Mouse (Mus musculus): ENCODE results near the gene Efna1. TPM values are rescaled to one million over a fixed set of nuclear protein-coding genes. Genes with fewer than 3 reads are reported as not detected.

Efna1 gene
- polyA plus RNA-seq, 1 experiment from 2014 or later: 17.7 TPM

DNA sequence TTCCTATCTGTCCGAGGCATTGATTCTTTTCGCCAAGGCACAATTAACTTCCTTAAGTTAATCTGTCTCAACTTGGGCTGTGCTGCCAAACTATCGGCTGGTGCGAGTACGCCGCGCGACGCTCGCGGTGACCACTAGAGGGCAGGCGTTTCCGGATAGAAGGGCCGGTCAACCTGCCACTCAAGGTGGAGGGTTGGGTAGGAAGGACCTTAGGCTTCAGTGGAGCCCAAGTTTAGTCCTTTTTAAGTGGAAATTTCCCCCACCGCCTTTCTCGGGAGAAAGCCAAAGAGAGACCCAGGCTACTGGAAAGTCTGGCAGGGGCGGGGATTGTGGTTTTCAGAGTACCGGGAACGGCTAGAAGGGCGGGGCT is 52.8 kb downstream of the Efna1 start:
- H3K9me3 ChIP-seq: no peaks in the 10 kb centered on the region
- DNase-seq (ENCODE audit: low spot score): peak; percentile 92
- peaks cover 31% of the 10 kb centered on the region for H3K36me3 ChIP-seq
- H3K4me1 ChIP-seq (replicated peaks): peaks cover 76% of the 10 kb centered on the region
- H3K27me3 ChIP-seq (ENCODE audit: insufficient read depth, poor library complexity, severe bottlenecking): peaks cover 29% of the 10 kb centered on the region
- WGBS: under 1% methylated on average over 20 of the region's 20 CpGs
- H3K27ac ChIP-seq: peak overlapping the region; percentile 97
- peak overlapping the region; percentile 83 for H3K4me3 ChIP-seq

DNA sequence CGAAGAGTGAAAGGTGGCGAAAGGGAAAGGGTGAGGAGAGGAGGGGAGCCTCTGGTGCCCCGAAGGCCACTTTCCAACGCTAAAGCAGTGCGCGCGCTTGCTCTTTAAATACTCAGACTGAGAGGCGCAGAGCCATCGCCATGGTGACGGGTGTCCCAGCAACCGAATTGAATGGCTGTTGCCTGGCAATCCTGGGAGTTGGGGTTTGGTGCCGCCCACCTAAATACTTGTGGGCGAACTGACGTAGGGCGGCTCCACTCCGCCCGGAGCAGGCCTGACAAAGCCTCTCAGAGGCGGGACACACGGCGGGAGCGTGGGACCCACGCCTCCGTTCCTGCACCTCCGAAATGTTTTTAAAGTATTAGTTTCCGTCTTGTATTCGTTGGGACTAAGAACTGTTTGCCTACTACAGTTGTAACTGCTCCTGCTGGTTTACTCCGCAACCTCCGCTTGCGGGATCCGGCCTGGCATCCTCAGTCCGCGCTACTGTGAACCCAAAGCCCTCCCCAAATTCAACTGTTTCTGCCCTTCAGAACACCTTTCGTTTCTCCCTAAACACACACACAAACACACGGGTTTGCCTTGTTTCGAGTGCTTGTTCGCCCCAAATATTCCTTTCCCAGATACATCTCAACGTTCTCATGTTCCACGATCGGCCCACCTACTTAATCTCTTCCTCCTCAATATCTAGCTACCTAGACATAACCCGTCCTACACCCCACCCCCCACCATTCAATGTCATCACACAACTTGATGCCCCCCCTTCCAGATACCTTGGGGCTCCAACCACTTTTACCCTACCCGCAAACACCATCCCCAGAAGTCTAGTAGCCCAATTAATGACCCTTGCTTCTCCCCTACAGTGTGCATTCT is 53.4 kb downstream of the Efna1 start:
- WGBS: 2% methylated on average over 41 of the region's 41 CpGs
- DNase-seq (ENCODE audit: low spot score): peak; percentile 99
- peaks cover 29% of the 10 kb centered on the region for H3K27me3 ChIP-seq (ENCODE audit: insufficient read depth, poor library complexity, severe bottlenecking)
- peak overlapping the region; percentile 97 for H3K27ac ChIP-seq
- H3K9me3 ChIP-seq: no peaks in the 10 kb centered on the region
- H3K36me3 ChIP-seq: peaks cover 32% of the 10 kb centered on the region
- peak overlapping the region; percentile 83 for H3K4me3 ChIP-seq
- peaks cover 76% of the 10 kb centered on the region for H3K4me1 ChIP-seq (replicated peaks)

DNA sequence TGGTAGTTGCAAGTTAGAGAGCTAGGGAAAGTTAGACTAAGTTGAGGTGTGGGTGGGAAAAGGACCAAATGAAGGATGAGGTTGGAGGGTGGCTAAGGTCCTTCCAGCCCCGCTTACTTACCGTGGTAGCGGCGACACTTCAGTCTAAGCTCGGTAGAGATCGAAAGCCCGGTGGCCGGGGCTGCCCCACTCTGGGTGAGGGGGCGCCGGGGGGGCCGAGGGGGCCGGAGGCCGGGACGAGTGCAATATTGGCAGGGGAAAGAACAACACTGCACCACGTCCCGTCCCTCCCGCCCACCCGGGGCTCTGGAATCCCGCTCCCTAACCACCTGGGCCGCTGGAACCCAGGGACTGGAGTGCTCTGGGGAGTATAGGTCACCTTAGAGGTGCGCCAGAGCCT is 54.0 kb downstream of the Efna1 start, which contains the start of gene Mtx1:
TSS of gene Mtx1 (minus strand) at position 189 of the 400 bp plus-strand sequence.
- Histone ChIP-seq H3K4me3 (peak within 1 kb of the TSS; percentile 83), H3K36me3 (peaks cover 38% of the 10 kb centered on the region), H3K4me1 (replicated peaks) (peaks cover 75% of the 10 kb centered on the region), H3K27me3 (ENCODE audit: insufficient read depth, poor library complexity, severe bottlenecking) (peaks cover 27% of the 10 kb centered on the region), H3K9me3 (no peaks in the 10 kb centered on the region), H3K27ac (peak within 1 kb of the TSS; percentile 97)
- DNase-seq (ENCODE audit: low spot score): no peak
- WGBS: under 1% methylated on average over 21 of the region's 21 CpGs

DNA sequence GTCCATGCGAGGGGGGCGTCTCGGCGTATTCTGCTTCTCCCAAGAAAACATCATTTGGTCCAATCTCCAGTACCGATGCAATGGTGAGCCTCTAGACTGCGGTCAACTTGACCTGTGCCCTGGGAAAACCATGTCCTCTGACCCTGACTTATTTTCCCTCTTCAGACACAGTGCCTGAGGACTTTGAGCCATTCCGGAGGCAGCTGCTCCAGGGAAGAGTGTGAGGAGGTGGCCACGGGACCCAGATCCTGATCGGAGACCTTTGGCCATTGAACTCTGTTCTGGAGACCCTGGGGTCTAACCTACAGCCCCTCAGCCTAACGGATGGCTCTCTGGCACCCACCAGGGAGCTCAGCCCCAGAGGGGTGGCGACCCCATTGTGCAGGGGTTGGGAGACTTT is 54.6 kb downstream of the Efna1 start:
- Histone ChIP-seq H3K27me3 (ENCODE audit: insufficient read depth, poor library complexity, severe bottlenecking) (peaks cover 22% of the 10 kb centered on the region), H3K27ac (peak overlapping the region; percentile 97), H3K4me3 (peak overlapping the region; percentile 83), H3K4me1 (replicated peaks) (peaks cover 73% of the 10 kb centered on the region), H3K9me3 (no peaks in the 10 kb centered on the region), H3K36me3 (peaks cover 44% of the 10 kb centered on the region)
- DNase-seq (ENCODE audit: low spot score): no peak
- WGBS: 9% methylated on average over 11 of the region's 11 CpGs

DNA sequence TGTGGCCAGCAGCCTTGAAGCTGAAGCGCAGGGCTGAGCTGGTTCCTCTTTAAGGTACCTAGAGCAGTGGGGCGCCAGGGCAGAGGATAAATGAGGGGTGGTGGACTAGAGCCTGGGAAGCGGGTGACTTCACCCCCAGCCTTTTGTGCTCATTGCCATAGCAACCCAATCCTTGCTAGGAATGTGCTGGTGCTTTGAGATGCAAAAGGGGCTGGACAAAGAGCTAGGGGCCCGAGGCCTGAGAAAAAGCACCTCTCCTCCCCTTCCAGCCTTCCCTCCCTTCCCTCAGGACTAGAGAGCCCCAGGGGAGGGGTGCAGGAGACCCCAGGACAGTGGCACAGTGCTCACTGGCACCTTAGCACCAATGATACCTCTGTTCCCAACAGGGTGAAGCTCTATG is 55.0 kb downstream of the Efna1 start:
- H3K36me3 ChIP-seq: peaks cover 48% of the 10 kb centered on the region
- peaks cover 78% of the 10 kb centered on the region for H3K4me1 ChIP-seq (replicated peaks)
- DNase-seq (ENCODE audit: low spot score): peak; percentile 89
- 13% methylated on average over 4 of the region's 4 CpGs for WGBS
- peak overlapping the region; percentile 83 for H3K4me3 ChIP-seq
- H3K27ac ChIP-seq: peak overlapping the region; percentile 97
- H3K9me3 ChIP-seq: no peaks in the 10 kb centered on the region
- peaks cover 22% of the 10 kb centered on the region for H3K27me3 ChIP-seq (ENCODE audit: insufficient read depth, poor library complexity, severe bottlenecking)

DNA sequence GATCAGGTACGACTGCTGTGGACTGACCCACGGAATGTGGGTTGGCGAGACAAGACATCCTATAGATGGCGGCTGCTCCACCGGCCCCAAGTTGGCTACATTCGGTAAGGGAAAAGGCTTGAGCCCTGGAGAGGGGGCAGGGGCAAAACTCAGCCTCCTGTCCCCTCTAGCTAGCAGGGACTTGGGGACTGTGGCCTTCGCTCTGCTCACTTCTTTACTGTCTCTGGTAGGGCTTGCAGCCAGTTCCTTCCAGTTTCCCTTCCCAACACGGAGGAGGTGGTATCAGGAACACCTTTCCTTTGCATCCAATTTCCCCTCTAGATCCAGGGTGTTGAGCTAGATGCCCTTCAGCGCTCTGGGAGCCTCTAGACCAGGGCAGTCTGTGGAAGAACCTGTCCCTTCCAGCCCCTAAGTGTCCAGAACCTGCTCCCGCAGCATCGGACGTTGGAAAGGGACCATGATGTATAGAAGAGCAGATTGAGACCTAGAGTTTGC is 55.6 kb downstream of the Efna1 start:
- WGBS: 24% methylated on average over 12 of the region's 12 CpGs
- peak overlapping the region; percentile 97 for H3K27ac ChIP-seq
- H3K9me3 ChIP-seq: no peaks in the 10 kb centered on the region
- DNase-seq (ENCODE audit: low spot score): no peak
- H3K27me3 ChIP-seq (ENCODE audit: insufficient read depth, poor library complexity, severe bottlenecking): peaks cover 17% of the 10 kb centered on the region
- H3K4me3 ChIP-seq: peak overlapping the region; percentile 83
- peaks cover 81% of the 10 kb centered on the region for H3K4me1 ChIP-seq (replicated peaks)
- peaks cover 51% of the 10 kb centered on the region for H3K36me3 ChIP-seq

DNA sequence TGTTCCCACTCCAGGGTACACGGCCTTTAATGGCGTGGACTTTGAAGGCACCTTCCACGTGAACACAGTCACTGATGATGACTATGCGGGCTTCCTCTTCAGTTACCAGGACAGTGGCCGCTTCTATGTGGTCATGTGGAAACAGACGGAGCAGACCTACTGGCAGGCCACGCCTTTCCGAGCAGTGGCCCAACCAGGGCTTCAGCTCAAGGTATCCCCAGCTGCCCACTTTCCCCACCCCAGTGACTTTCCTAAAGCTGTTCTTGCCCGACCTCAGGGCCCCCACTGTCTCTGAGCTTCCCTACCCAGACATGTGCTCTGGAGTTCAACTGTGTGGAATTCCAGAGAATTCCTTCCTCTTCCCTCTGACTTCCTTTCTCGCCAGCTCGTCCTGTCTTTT is 56.1 kb downstream of the Efna1 start:
- Histone ChIP-seq H3K9me3 (no peaks in the 10 kb centered on the region), H3K36me3 (peaks cover 57% of the 10 kb centered on the region), H3K4me1 (replicated peaks) (peaks cover 86% of the 10 kb centered on the region), H3K4me3 (peak overlapping the region; percentile 83), H3K27me3 (ENCODE audit: insufficient read depth, poor library complexity, severe bottlenecking) (peaks cover 11% of the 10 kb centered on the region; the same call in 1 of the 2 replicates), H3K27ac (peak overlapping the region; percentile 97)
- WGBS: 53% methylated on average over 11 of the region's 11 CpGs
- DNase-seq (ENCODE audit: low spot score): no peak

MicroRNAs within 50 kb of the gene (microRNA counts, 519-probe panel; counts per million panel counts)
- microRNA mmu-miR-92b: 1,255 counts per million, percentile 77 among the panel's probes with 10 or more counts

Other genes starting within 250 kb of the Efna1 start
- gene Rusc1, start 187.8 kb downstream of the Efna1 start, polyA plus RNA-seq (2016; fragmentation: Nextera tagmentation; extraction: Ambion mirVana): 19.1 and 38.3 TPM in 2 replicates
- gene Gm43738, start 180.0 kb downstream of the Efna1 start, polyA plus RNA-seq (2016; fragmentation: Nextera tagmentation; extraction: Ambion mirVana): 0.09 TPM in 1 of 2 replicates, not detected in the other
- gene Fdps, start 179.2 kb downstream of the Efna1 start, polyA plus RNA-seq (2016; fragmentation: Nextera tagmentation; extraction: Ambion mirVana): 383 and 460 TPM in 2 replicates
- 4.4 and 6.0 TPM in 2 replicates for gene Pklr, start 145.0 kb downstream of the Efna1 start, polyA plus RNA-seq (2016; fragmentation: Nextera tagmentation; extraction: Ambion mirVana)
- gene Hcn3, start 120.9 kb downstream of the Efna1 start, polyA plus RNA-seq (2016; fragmentation: Nextera tagmentation; extraction: Ambion mirVana): 7.3 and 9.1 TPM in 2 replicates
- 34.8 and 35.3 TPM in 2 replicates for gene Clk2, start 116.3 kb downstream of the Efna1 start, polyA plus RNA-seq (2016; fragmentation: Nextera tagmentation; extraction: Ambion mirVana)
- gene Scamp3, start 103.7 kb downstream of the Efna1 start, polyA plus RNA-seq (2016; fragmentation: Nextera tagmentation; extraction: Ambion mirVana): 98.9 and 116 TPM in 2 replicates
- gene Fam189b, start 98.0 kb downstream of the Efna1 start, polyA plus RNA-seq (2016; fragmentation: Nextera tagmentation; extraction: Ambion mirVana): 30.2 and 38.7 TPM in 2 replicates
- 41.0 and 50.0 TPM in 2 replicates for gene Gba, start 78.2 kb downstream of the Efna1 start, polyA plus RNA-seq (2016; fragmentation: Nextera tagmentation; extraction: Ambion mirVana)
- 65.5 and 74.7 TPM in 2 replicates for gene Thbs3, start 66.0 kb downstream of the Efna1 start, polyA plus RNA-seq (2016; fragmentation: Nextera tagmentation; extraction: Ambion mirVana)
- gene Mtx1, start 54.1 kb downstream of the Efna1 start, polyA plus RNA-seq (2016; fragmentation: Nextera tagmentation; extraction: Ambion mirVana): 228 and 232 TPM in 2 replicates
- gene Muc1, start 52.1 kb downstream of the Efna1 start, polyA plus RNA-seq (2016; fragmentation: Nextera tagmentation; extraction: Ambion mirVana): 1.1 and 1.8 TPM in 2 replicates
- gene Krtcap2, start 35.2 kb downstream of the Efna1 start, polyA plus RNA-seq (2016; fragmentation: Nextera tagmentation; extraction: Ambion mirVana): 276 and 282 TPM in 2 replicates
- gene Trim46, start 34.8 kb downstream of the Efna1 start, polyA plus RNA-seq (2016; fragmentation: Nextera tagmentation; extraction: Ambion mirVana): 5.2 and 11.6 TPM in 2 replicates
- 97.0 and 99.4 TPM in 2 replicates for gene Dpm3, start 21.8 kb downstream of the Efna1 start, polyA plus RNA-seq (2016; fragmentation: Nextera tagmentation; extraction: Ambion mirVana)
- 34.4 and 36.8 TPM in 2 replicates for gene Slc50a1, start 10.6 kb downstream of the Efna1 start, polyA plus RNA-seq (2016; fragmentation: Nextera tagmentation; extraction: Ambion mirVana)
- 5.9 and 10.7 TPM in 2 replicates for gene Efna3, start 41.8 kb upstream of the Efna1 start, polyA plus RNA-seq (2016; fragmentation: Nextera tagmentation; extraction: Ambion mirVana)
- gene Efna4, start 56.9 kb upstream of the Efna1 start, polyA plus RNA-seq (2016; fragmentation: Nextera tagmentation; extraction: Ambion mirVana): 22.4 and 23.2 TPM in 2 replicates
- gene Adam15, start 68.9 kb upstream of the Efna1 start, polyA plus RNA-seq (2016; fragmentation: Nextera tagmentation; extraction: Ambion mirVana): 36.4 and 38.1 TPM in 2 replicates
- gene Dcst2, start 80.8 kb upstream of the Efna1 start, polyA plus RNA-seq (2016; fragmentation: Nextera tagmentation; extraction: Ambion mirVana): 0.34 TPM in 1 of 2 replicates, not detected in the other
- gene Dcst1, start 84.1 kb upstream of the Efna1 start, polyA plus RNA-seq (2016; fragmentation: Nextera tagmentation; extraction: Ambion mirVana): 0.09 and 0.33 TPM in 2 replicates
- 0.47 and 0.73 TPM in 2 replicates for gene Zbtb7b, start 113.6 kb upstream of the Efna1 start, polyA plus RNA-seq (2016; fragmentation: Nextera tagmentation; extraction: Ambion mirVana)
- gene Lenep, start 121.7 kb upstream of the Efna1 start, polyA plus RNA-seq (2016; fragmentation: Nextera tagmentation; extraction: Ambion mirVana): 1.7 TPM in 1 of 2 replicates, not detected in the other
- 28.3 and 31.9 TPM in 2 replicates for gene Flad1, start 130.7 kb upstream of the Efna1 start, polyA plus RNA-seq (2016; fragmentation: Nextera tagmentation; extraction: Ambion mirVana)
- gene Cks1b, start 137.2 kb upstream of the Efna1 start, polyA plus RNA-seq (2016; fragmentation: Nextera tagmentation; extraction: Ambion mirVana): 535 and 648 TPM in 2 replicates
- gene Shc1, start 137.3 kb upstream of the Efna1 start, polyA plus RNA-seq (2016; fragmentation: Nextera tagmentation; extraction: Ambion mirVana): 58.3 and 68.1 TPM in 2 replicates
- 46.0 and 50.4 TPM in 2 replicates for gene Pygo2, start 149.1 kb upstream of the Efna1 start, polyA plus RNA-seq (2016; fragmentation: Nextera tagmentation; extraction: Ambion mirVana)
- gene Pbxip1, start 155.6 kb upstream of the Efna1 start, polyA plus RNA-seq (2016; fragmentation: Nextera tagmentation; extraction: Ambion mirVana): 21.1 and 21.6 TPM in 2 replicates
- 71.4 and 87.8 TPM in 2 replicates for gene Pmvk, start 173.4 kb upstream of the Efna1 start, polyA plus RNA-seq (2016; fragmentation: Nextera tagmentation; extraction: Ambion mirVana)
- 1.2 TPM in 2 replicates for gene Kcnn3, start 239.0 kb upstream of the Efna1 start, polyA plus RNA-seq (2016; fragmentation: Nextera tagmentation; extraction: Ambion mirVana)

Measured in hindbrain, embryonic 10.5 days (tissue).